Mouse (Mus musculus) kidney, adult 11 months (tissue): Measurements from ENCODE around the gene Abca14.
A peak's percentile ranks its signal among the peaks of the same experiment; 100 is the strongest.

ENCODE experiments used
- DNase-seq: peaks from one replicate; pipeline ENCODE4 v3.0.0; 2022

The Abca14 gene

DNA sequence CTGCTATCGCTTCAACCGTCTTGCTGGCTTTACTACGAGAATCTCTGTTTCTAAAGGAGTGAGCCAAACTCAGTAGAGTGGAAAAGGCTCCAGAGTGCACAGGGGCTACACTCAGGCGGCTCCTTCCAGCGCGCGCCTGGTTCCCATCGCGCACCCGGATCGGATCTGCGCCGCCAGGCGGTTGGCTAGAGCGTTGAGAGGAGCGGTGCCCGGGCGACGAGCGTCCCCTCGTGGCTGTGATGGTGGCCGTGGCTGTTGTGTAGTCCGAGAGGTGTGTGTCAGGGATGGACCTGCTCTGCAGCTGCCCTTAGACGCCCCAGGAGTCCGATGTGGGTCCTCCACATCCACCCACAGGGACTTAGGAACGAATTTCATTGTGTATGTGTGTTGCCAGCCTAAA, at the start of gene Abca14:
Gene Abca14, plus strand, starts transcription at position 173 of the 400 bp plus-strand sequence.
- DNase-seq = peak; percentile 81

DNA sequence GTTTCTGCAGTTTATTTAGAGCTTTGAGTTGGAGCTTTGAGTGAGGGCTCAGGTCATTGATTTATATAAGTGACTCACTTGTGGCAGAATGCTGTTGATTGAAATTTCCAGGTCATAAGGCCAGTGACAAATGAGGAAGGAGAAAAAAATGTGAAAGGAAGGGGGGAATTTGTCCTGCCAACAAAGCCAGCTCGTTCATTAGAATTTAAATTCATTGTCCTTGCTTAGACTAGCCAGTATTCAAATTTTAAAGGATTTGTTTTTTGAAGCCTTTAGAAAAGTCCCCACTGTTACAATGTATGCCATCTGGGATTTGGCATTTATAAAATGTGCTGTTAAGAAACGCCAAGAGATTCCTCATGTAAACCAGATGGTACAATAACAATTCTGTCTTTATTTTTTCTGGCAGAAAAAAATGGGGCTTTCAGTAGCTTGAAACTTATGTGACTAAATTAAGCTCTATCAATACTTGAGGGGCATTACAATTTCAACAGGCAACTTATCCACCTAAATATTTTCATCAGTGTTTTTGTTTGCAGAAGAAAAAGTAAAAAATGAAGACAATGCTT, 46.8 kb upstream of the Abca14 start:
- no peak for DNase-seq

DNA sequence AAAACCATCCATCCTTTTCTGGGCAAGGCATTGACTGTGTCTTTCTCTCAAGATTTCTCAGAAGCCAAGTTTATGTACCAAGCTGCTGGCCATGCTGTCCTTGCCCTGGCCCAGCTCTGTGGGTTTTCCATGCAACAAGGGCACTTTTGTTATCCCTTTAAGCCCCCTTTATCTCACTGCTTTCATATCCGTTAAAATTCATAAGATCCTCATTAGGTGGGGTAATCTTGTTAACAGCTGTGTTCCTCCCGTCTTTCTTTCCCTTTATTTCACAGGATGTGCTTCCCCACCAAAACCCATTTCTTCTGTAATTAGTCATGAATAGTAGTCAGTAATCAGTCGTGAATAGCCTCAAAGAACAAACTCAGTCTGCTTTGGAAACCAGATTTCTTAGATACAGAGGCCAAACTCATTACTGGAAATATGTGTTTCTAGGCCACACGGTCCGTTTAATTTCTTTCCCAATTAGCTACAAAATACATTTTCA, 46.1 kb upstream of the Abca14 start:
- no peak for DNase-seq

DNA sequence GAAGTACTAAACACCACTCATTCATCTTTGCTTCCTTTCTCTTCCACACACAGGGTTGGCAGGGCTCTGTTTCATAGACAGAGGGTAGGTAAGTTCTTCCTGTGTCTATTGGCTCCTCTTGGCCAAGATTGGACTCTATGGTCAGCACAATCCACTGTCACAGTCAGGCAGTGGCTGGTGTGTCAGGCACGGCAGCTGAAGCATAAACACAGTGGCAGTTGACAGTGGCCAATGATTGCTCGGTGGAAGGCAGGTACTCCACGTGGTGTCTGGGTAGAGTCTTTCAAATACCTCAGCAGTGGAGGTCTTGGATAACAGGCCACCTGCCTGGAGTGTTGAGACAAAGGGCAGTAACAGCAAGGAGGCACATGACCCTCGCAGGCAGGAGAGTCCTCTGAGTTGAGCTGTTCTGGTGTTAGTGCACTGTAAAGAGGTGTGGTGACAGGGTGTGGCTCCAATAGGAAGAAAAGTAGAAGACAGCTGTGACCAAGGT, 45.6 kb upstream of the Abca14 start:
- peak; percentile 14 for DNase-seq

DNA sequence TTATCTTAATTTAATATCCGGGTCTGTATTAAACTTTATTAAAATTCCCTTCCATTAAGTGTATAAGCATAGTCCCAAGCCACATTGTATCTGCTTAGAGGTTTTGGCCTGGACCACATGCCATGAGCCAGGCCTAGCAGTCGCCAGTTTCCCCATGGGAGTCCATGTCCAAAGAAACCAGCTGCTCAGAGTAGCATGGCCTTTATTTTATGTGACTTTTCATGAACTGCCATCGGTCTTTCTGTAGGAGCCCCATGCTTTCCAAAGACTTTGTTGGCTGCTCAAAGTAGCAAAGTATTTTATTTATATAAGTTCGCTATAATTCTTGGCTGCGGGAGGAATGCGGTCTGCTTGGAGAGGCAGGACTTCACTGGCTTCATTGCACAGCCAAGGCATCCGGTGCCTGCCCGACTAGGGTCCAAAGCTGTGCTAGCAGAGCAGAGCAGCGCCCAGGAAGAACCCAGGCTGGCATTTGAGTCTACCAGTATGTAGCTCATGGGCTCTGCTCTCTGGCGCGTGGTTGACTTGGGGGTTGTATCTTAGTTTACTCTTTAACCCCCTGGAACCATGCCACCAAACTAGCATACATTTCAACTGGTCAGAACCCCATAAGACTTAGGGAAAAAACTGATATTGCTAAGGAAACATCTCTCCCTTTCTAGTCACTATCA, 40.0 kb upstream of the Abca14 start:
- DNase-seq = peak; percentile 52

DNA sequence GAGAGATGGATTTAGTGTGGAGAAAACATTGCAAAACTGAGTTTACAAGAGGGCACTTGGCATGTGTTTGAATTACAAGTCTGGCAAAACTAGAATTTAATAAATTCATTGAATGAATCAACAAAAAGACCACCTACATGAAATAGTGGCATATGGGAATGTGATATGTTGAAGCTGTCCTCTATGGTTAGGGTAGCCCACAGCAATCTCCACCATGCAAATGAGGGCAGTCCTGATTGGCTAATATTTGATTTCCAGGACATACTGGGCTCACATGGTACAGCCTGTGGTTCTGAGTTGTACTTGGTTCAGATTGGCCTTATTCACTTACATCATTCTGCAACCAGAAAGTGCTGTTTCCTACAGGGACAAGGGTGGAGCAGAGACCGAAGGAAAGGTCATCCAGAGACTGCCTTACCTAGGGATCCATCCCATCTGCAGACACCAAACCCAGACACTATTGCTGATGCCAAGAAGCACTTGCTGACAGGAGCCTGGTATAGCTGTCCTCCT, 31.5 kb upstream of the Abca14 start:
- DNase-seq = no peak

DNA sequence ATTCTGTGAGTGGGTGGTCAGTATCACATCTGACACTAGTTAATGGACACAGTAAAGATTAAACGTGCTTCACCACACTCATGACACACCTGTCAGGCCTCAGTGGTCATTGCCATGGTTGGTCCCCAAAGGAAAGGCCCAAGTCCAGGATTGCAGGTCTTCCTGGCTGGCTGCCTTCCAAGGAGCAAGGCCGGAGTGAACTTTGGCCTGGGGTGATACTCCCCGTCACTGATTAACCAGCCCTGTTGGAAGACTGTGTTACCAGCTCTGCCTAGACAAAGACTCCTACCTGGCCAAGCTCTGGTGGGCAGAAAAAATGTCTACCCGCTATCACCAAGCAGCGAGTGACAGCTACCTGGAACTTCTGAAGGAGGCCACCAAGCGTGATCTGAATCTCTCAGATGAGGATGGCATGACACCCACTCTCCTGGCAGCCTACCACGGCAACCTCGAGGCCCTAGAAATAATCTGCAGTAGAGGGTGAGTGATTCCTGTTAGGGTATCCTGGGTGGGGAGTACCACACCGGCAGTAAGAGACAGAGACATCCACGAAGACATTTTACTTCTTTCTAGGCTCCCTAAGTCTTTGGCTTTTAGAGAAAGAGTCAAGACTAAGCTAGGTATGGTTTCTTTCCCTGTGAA, 30.0 kb upstream of the Abca14 start, which contains the start of gene Anks4b:
Gene Anks4b, plus strand, starts transcription at position 256 of the 642 bp plus-strand sequence.
- peak; percentile 94 for DNase-seq

DNA sequence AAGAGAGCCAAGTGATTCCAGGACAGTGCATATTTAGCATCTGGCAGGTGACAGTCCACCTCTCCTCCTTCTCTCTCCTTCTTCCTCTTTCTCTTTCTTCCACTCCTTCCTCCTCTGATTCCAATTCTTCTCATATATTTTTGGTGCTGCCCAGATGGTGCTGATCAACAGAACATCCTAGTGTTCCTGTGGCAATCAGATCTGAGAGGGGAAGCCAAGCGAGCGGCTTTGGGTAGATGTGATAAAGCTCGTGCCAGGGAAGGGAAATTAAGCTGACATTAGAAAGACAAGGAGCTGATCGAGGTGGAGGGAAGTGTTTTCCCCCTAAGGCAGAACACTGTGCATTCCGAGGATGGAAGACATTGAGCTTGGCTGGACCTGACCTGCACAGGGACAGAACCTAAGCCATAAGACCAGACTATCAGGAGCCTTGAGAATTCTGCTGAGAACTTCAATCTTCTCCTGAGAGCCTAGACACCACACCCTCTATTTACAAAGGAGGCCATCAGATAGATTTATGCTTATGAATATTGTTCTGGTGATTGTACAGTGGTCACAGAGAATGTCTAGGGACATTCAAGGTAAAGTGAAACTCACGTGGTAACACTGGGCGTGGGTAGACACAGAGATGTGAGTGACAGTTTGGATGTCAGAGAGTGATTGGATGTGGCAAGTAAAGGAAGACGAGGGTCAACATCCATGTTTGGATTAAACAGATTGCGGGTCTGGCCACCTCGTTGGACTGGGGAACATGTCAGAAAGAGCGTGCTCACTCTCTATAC, 28.8 kb upstream of the Abca14 start:
- no peak for DNase-seq

DNA sequence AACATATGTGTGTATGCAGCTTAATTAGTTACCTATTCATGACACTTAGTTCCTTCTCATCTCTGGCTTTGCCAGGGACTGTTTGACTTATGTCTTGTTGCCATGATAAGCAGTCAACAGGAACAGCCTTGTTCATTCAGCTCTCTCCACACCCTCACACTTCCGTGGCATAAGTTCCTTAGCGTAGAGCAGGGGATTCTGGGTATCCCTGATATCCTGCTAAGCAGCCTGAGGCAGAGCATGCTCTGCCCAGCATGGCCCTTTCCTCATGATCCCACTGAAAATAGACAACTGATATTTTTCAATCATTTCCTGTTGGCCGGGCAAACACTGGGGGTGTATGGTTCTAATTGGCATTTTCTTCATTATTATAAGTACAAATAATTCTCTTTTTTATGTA, 26.1 kb upstream of the Abca14 start:
- DNase-seq = no peak

DNA sequence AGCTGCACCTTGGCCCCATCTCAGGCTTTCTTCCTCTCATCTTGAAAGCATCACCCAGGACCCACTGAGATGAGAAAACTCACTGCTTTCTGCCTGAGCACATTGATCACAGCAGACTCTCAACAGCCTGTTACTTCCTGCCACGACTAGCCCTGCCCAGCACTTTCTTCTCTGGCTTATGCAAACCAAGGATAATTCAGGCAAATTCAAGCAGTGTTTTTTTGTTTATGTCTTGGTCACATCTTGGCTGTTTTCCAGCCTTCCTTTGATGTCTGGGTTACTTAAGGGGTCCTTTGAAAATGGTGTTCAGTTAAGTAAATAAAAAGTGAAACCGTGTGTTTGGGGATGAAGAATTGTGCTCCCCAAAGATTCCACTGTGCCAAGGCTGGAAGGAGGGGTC, 24.8 kb upstream of the Abca14 start:
- no peak for DNase-seq

DNA sequence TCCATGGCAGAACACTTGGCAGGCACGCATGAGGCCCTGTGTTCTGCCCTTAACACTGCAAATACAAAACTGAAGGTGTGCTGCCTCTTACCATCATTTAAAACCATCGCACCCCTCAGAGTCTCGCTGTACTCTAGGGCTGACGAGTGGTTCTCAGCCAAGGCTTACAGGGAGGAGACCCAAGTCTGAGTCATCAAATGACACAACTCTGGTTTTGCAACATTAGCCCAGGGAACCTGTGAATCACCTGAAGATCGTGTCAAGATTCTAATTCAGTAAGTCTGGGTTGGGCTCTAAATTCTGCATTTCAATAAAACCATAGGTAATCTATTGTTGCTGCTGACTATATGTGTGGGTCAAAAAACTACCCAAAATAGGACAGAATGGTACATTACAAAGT, 23.2 kb upstream of the Abca14 start:
- no peak for DNase-seq

DNA sequence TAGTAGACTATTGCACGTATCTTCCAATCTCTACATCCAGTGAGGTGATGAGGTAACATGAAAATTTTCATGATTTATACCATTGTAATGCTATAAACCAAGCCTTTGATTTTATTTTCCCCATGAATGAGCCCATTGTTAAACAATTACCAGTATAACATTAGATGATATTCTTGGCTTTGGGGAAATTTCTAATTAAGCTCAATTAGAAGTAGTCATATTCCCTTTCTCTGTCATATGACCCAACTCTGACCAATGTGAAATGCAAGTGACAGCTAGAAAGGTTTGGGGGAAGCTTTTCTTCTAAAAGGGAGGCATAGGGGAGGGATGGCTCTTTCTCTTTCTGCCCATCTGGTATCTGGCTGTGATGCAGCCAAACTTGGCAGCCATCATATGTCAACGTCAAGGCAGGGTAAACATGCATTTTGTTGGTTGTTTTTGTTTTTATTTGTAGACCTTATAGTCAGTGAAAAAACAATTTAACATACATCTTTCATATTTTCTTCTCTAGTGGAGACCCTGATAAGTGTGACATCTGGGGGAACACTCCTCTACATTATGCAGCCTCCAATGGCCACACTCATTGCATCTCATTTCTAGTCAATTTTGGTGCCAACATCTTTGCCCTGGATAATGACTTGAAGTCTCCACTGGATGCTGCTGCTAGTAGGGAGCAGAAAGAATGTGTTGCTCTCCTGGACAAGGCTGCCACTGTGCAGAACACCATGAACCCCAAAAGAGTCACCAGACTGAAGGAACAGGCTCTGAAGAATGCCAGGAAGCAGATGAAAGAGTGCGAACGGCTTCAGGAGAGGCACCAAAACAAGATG, 22.1 kb upstream of the Abca14 start:
- DNase-seq = no peak

DNA sequence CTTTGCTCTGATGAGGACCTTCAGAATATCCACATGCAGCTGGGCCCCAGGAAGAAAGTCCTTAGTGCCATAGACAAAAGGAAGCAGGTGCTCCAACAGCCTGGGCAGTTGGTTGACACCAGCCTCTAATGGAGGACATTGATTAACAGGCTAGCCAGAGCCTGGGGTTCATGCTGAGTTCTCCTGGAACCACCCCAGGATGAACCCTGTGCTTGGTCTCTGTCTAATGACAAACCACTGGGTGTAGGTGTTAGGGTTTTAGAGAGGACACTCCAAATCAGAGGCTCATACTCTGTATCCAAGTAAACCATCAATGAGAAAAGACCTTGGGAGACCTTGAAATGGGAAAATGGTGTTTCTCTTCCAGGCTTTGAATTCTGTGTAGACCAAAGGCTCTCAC, 20.9 kb upstream of the Abca14 start:
- no peak for DNase-seq

DNA sequence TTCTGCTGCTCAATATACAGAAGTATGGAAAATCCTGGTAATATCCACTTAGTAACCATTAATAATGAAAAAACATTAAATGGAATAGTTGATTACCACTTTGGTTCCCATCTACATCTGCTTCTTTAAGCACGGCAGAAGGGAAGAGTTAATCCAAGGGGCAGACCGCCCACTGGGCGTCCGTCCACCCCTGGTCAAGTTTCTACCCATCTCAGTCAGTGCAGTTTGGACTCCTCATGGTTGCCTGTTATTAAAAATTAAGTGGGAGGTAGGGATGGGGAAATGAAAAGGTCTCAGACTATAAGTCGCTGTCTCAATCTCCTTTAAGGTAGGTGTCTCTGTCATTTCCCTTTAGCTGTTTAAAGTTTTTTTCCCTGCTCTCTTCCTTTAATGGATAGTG, 14.8 kb upstream of the Abca14 start:
- no peak for DNase-seq

DNA sequence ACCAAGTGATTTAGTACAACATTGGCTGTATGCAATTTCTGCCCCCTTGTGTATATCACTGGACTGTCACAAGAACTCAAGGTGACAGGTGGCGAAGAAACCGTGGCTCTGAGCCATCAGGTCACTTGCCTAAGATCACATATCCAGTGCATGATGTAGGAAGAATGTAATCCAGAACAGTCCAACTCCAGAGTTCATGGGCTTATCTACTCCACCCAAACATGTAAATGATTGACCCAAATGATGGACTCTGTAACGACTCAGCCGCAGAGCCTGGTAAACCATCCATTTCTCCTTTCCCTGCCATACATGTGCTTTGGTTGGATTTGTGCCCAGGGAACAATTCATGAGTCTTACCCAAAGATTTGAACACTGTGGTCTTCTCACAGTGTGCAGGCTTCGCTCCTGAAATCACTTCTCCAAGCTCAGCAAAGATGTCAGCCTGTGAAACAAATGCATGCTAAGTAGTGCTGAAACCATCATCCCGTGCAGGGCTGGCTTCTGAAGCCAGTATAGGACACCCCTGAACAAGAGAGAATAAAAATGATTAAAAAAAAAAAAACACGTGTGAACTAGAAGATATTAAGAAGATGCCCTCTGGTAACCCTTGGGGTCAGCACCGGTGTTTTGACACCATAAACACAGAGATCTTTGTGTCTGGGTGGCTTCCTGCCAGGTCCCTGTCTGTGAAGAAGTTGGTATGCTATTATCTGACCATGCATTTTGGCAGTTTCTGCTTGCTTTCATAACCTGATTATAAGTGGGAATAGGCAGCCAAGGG, 14.2 kb upstream of the Abca14 start:
- DNase-seq = peak; percentile 84

DNA sequence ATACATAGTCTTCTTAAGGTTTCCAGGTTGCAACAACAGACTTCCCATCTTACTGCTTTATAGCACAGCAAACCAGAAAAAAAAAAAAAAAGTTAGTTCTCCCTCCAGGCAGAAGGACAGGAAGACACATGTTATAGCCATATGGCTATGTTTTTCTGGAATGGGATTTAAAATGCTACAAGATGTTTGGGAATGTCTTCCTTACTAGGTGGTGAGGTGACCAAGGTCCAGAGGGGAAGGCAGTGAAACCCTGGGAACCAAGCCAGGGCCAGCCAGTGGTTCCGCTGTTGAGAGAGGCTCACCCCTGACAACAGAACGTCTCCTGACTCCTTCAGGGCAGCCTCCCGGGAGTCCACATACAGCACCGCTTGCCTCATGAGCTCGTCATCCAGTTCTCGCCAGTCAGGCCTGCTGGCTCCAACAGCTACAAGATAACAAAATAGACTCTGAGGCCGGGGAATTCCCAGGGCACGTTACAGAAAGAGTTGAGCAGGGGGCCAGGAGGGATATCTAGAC, 13.6 kb upstream of the Abca14 start:
- DNase-seq = peak; percentile 90

DNA sequence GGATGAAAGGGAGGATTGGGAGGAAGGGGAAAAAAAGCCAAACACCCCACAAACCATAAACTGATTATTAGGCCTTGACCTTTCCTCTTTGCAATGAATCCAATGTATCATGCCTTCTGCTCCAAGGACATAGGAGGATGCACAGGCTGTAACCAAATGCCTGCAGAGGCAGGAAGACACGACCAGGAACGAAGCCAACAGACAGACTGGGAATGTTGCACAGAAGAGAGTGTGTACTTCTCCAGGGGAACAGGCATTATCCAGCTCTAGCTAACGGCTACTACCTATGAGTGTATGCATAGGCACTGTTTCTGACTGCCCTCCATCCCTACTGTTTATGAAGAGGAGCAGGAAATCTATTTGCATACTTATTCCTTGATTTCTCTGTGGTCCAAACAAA, 11.6 kb upstream of the Abca14 start:
- no peak for DNase-seq

DNA sequence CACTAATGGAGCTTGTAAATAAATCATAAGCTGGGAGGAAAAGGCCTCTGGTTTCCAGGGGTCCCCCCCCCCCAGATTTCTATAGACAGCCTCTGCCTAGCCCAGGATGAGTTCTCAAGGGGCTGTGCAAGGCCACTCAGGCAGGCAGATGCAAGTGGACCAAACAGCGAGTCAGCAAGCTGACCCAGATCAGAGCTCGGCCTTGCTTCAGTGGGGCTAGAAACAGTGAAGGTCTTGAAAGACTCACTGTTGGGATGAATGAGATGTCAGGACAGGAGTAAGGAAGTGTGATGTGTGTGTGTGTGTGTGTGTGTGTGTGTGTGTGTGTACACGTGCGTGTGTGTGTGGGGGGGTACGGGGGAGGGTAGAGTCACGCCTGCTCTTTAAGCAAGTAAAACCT, 10.9 kb upstream of the Abca14 start:
- DNase-seq = no peak

DNA sequence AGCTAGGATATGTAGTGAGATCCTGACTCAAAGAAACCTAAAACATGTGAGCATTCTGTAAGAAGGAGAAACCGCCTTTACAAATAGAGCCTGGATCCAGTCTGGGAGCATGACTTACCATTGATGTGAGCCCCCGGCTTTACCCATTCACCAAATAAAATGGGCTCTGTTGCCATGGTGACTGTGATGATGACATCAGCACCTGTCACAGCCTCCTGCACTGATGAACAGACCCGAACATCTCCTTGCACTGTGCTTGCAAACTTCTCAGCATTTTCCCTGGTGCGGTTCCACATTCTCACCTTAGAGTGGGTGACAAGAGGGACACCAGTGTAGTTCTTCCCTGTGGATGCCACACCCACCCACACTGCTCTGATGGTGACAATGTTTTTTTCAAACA, 8.6 kb upstream of the Abca14 start:
- DNase-seq = no peak

DNA sequence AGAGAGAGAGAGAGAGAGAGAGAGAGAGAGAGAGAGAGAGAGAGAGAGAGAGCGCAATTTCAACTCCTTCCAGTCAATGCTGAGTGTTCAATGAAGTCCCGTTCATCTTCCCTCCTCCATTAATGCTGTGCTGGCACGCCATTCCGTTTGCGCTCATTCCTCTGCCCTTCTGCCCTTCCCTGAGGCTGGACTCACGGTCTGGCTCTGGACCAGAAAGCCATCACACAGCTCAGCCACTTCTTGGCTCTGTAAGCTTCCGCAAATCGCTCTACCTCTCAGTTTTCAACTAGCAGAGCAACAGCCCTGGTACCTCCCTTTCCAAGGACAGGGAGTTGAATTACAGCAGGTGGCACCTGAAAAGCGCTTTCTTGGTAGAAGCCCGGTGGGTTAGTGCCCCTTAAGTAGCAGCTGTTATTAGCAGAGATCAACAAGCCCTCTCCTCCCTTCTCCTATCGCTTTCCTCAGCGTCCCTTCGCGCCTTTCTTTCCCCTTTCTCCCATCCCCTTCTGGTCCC, 2.5 kb upstream of the Abca14 start:
- DNase-seq = peak; percentile 76

DNA sequence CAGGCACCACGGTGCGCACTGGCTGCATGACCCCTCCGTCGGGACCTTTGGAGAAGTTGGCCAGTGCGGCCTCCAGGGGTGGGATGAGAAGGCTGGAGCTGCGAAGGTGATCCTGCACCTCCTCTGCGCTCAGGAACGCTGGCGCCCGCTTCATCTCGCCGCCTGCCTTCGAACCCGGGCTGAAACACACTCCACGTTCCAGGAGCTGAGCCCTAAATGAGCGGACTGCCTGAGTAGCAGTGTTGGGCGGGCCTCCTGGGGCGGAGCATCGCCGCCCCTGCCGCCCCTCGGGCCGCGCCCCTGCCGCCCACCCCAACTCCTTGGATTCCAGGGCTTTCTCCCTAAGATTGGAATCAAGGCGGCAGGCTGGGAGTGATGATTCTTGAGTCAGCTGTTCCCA, 2.0 kb upstream of the Abca14 start, which contains the start of gene Crym:
Gene Crym, minus strand, starts transcription at position 341 of the 400 bp plus-strand sequence.
- DNase-seq = no peak
